Mouse (Mus musculus): Measurements from ENCODE around the gene Lrp1. TPM values are rescaled to one million over a fixed set of nuclear protein-coding genes. Genes with fewer than 3 reads are reported as not detected.

The Lrp1 gene
- total RNA-seq, 2 experiments from 2014 or later, result 4.5 to 9.8 TPM

DNA sequence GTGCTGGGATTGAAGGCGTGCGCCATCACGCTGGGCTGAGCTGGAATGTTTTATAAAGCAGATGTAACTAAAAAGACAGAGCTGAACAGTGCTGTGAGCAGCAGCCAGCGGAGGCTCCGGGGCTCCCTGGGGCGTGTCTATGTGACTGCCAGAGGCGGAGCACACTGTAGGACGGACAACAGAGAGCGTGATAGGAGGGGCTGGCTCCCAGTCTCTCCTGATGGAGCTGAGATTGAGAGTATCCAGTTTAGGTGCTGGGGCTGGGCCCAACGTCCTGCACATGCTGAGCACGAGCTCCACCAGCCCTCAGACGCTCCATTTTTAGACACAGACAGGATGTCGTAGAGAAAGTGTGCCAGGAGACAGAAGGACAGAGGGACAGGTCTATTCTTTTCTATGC is 56.6 kb downstream of the Lrp1 start:
- peak; percentile 74 for ATAC-seq (replicated peaks; ENCODE audit: poor library complexity)

DNA sequence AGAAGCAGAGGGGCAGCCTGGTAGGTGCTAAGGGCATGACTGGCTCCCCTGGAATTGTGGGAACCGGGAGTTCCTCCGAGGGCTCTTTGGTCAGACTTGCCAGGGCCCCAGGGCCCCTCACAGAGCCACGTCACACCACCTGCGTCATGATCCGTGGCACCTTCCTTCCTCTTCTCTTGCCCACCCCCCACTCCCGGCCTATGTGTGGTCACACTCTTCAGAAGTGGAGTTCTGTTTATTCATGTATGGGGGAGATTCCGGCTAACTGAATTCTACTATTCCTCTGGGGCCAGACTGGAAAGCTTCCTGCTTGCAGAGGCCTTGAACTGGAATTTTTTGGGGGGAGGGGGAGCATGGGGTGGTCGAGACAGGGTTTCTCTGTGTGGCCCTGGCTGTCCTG is 57.1 kb downstream of the Lrp1 start:
- ATAC-seq (replicated peaks; ENCODE audit: poor library complexity), result peak; percentile 85

DNA sequence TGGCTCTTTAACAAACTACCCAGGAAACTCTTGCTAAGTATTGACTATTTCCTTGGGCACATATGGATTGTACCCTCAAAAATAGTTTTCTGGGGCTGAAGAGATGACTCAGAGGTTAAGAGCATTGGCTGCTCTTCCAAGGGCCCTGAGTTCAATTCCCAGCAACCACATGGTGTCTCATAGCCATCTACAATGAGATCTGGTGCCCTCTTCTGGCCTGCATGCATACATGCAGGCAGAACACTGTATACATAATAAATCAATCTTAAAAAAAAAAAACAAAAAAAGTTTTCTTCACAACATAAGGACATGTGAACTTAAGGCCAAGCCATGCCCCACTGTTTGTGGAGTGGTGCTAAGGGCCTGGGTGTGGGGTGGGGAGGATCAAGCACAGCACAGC is 59.8 kb downstream of the Lrp1 start:
- no peak for ATAC-seq (replicated peaks; ENCODE audit: poor library complexity)

DNA sequence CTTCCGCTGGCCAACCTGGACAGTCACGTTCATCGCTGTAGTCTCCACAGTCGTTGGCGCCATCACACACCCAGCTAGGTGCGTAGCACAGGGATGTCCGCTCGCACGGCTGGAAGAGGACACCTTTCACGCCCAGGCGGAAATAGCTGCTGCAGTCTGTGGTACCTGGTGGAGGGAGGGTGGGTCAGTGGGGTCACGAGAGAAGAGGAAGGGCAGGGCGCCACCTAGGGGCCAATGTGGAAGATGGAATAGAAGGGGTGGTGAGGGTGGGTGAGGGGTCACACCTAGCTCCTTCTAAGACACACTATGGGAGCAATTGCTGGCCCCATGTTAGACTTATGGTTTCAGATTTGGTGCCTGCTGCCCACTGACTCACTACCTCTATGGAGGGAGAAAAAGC is 63.6 kb downstream of the Lrp1 start:
- 0 out of 2 replicates have a peak, but pooled peaks have one; percentile 35 for ATAC-seq (replicated peaks; ENCODE audit: poor library complexity)

DNA sequence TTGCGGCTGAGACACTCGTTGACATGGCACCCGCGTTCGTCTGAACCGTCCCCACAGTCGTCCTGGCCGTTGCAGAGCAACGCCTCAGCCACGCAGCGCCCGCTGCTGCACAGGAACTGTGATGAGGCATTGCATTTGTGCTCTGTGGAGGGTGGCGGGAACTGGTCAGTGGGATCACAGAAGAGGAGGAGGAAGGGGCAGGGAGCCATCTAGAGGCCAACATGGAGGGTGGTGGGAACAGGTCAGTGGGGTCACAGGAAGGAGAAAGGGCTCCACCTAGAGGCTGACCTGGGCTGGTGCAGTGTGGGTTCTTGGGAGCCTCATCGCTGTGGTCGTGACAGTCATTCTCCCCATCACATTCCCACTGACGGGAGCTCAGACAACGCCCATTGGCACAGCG is 65.2 kb downstream of the Lrp1 start:
- peak; percentile 89 for ATAC-seq (replicated peaks; ENCODE audit: poor library complexity)

DNA sequence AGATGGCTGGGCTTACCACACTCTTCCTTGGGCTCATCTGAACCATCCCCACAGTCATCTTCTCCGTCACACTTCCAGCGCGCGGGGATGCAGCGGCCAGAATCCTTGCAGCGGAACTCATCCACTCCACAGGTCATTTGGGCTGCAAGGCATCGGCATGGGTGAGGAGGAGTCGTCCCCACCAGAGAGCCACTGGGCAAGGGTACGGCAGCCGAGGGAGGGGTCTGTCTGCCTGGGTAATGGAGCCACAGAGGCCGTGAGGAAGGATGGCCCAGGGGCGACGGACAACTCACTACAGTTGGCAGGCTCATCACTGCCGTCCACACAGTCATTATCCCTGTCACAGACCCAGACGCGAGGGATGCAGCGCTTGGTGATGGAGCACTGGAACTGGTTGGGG is 71.1 kb downstream of the Lrp1 start:
- no peak for ATAC-seq (replicated peaks; ENCODE audit: poor library complexity)

DNA sequence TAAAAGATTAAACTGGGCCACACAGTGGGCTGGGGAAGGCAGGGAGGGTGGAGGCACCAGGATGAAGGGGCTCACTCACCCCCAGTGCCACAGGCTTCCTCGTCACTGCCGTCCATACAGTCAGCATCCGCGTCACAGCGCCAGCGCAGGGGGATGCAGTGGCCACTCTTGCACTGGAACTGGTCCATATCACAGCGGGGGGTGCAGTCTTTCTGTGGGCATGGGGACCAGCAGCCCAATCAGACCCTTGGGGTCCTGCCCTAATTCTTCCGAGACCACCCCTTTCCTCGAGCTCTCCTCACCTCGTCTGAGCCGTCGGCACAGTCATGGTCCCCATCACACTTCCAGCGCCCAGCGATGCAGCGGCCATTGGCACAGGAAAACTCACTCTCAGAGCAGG is 72.7 kb downstream of the Lrp1 start:
- ATAC-seq (replicated peaks; ENCODE audit: poor library complexity), result no peak

DNA sequence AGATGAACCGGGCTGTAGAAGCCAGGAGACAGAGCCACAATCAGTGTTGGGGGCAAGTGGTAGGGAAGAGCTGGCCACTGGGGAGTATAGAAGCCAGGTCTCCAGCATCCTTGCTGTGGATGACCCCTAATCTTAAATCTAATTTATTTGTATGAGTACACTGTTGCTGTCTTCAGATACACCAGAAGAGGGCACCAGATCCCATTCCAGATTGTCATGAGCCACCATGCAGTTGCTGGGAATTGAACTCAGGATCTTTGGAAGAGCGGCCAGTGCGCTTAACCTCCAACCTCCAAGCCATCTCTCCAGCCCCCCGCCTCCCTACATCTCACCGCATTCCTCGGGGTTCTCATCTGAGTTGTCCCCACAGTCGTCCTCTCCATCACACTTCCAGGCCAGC is 74.4 kb downstream of the Lrp1 start:
- ATAC-seq (replicated peaks; ENCODE audit: poor library complexity), result peak; percentile 27; the same call in 1 of the 2 replicates

DNA sequence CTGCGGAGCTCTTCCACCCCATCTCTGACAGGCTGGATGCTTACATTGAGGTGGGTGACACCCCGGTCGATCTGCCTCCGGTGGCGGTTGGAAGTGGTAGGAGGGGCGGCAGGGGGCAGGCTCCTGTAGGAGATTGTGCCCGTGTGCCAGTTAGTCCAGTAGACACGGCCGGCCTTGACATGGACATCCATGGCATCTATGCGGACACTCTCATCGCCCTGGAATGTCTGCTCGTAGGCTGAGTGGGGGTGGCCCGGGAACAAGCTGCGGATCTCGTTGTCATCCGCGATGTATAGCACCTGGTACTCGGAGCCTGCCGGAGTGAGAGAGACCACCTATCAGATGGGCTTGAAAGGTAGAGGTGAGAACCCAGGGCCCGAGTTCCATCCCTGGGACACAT is 76.6 kb downstream of the Lrp1 start:
- ATAC-seq (replicated peaks; ENCODE audit: poor library complexity), result no peak

DNA sequence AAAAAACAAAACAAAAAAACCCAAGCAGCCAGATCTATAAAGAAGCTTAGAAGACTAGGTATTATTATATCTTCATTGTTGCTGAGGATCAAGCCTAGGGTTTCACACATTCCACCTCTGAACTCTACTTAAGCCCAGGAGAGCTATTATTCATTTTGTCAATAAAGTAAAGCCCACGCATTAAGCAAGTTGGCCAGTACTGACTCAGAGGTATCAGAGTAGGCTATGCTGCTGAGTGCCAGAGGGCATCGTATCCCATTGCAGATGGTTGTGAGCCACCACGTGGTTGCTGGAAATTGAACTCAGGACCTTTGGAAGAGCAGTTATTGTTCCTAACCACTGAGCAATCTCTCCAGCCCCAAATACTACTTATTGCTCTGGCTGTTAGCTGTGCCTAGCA is 77.0 kb downstream of the Lrp1 start:
- no peak for ATAC-seq (replicated peaks; ENCODE audit: poor library complexity)

DNA sequence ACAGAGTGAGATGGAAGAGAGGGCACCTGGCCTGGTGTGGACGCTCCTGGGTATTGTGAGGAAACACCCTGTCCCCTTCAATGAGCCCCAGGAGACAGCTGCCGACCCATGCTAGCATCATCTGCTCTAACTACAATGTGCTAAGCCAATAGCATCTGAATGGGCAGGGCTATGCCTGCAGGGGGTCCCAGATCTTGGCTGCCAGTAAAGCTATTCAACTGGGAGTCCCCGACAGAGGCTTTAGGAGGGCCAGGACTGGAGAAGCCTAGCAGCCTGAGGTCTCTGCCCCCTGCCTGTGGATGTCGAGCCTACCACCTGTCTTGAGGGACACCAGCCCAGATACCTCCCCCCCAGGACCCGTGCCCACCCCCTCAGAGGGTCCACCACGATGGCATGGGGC is 78.2 kb downstream of the Lrp1 start:
- ATAC-seq (replicated peaks; ENCODE audit: poor library complexity), result no peak

DNA sequence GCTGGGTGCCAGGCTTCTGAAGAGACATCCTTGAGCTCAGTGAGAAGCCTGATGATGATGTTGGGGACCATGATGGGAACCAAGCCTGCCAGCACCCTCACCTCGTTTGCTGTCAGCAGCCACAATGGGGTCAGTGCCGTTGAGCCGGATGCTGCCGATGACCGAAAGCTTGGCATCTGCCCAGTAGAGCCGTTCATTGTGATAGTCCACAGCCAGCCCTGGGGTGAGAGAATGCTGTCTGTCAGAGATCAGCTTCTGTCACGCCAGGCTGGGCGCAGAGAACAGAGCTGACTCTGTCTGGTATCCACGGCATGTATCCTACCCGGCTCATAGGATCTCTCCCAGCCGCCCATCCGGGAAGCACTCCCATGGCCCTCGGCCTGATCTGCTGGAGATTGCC is 78.9 kb downstream of the Lrp1 start:
- ATAC-seq (replicated peaks; ENCODE audit: poor library complexity), result no peak

DNA sequence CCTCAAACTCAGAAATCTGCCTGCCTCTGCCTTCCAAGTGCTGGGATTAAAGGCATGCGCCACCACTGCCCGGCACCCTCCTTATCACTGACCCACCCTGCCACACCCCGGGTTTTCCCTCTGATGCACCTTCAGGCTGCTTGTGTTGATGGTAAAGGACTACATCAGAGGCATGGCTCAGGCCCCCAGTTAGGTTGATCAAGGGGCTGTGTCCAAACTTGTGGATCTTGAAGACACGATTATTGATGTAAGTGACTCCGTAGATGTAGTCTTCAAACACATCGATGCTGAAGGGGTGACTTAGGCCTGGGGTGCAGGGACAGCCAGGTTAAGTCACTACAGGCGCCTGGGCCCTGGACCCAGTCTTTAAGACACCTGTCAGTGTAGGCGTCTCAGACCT is 79.4 kb downstream of the Lrp1 start:
- ATAC-seq (replicated peaks; ENCODE audit: poor library complexity), result no peak

DNA sequence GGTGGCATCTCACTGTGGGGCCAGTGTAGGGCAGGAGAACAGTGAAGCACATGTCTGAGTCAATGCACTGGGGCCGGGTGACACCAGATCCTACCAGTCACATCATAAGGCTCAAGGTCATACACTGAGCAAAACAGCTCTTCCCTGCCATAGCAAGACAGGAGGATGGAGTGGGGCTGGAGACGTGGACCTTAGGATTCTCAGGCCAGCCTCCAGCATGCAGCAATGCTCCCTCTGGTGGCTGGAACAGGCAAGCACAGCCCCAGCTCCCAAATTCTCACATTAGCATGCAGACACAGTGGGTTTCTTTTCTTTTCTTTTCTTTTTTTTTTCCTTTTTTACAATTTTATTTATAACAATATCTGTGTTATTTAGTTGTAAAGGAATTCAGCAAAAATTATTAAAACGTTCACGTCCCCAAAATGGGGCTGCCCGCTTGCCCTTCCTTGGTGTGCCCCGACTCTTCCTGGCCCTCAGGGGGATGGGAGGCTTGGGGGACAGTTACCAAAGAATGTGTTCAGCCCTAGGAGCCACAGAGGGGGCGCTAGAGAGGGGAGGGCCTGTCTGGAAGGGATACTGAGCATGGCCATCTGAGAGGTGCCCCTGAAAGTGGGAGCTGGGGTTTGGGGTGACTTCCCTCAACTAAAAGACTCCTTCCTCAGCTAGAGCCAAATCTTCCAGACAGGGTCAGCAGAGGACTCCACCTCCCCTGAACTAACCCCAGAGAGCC is 82.9 kb downstream of the Lrp1 start:
- peak; percentile 81 for ATAC-seq (replicated peaks; ENCODE audit: poor library complexity)

DNA sequence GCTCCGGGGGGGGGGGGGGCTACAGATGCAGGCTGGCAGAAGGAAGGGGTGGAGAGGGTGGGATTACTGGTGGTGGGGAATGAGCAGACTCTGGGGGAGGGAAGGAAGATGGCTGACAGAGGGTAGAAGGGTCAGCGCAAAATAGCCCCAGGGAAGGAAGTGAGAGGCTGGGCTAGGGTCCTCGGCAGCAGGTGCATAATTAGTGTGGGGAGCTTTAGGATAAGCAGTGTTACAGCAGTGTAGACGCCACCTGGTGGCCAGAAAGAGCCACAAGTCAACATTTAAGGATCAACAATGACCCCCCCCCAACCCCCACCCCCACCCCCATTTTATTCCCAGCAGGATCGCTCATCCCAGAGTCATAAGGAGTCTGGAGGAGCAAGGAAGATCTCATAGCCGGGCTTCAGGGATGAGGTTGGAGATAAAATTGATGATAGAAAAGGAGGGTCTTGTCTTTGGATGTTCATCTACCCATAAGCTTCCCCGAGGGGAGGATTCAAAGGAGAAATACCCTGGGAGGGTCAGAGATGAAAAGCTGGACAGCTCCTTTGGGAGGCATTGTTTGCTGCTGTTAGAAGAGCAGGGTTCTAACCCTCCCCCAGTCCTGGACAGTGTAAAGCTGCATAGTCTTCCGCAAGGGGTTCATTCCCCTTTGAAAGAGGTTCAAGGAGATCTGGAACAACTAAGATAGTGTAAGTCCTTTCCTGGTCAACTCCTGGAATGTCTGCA is 84.2 kb downstream of the Lrp1 start:
- ATAC-seq (replicated peaks; ENCODE audit: poor library complexity), result no peak

DNA sequence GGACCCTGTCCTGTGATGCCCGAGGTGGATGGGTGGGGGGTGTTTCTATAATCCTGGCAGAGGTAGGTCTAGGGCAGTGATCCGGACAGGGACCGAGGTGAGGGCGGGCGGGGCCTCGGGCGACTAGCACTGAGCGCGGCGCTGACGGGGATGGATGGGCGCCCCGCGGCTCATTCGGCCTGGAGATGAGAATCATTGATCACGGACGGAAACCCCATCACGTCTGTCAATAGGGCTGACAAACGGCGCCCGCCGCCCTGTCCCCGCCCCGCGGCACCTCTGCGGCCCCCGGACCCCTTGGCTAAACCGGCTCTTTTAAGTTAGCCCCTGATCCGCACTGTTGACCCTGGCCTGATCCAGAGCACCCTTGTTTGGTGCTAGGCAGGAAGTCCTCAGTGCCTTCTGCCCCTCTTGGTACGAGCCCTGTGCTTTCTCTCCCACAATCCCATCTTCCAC is 86.0 kb downstream of the Lrp1 start:
- ATAC-seq (replicated peaks; ENCODE audit: poor library complexity), result no peak

DNA sequence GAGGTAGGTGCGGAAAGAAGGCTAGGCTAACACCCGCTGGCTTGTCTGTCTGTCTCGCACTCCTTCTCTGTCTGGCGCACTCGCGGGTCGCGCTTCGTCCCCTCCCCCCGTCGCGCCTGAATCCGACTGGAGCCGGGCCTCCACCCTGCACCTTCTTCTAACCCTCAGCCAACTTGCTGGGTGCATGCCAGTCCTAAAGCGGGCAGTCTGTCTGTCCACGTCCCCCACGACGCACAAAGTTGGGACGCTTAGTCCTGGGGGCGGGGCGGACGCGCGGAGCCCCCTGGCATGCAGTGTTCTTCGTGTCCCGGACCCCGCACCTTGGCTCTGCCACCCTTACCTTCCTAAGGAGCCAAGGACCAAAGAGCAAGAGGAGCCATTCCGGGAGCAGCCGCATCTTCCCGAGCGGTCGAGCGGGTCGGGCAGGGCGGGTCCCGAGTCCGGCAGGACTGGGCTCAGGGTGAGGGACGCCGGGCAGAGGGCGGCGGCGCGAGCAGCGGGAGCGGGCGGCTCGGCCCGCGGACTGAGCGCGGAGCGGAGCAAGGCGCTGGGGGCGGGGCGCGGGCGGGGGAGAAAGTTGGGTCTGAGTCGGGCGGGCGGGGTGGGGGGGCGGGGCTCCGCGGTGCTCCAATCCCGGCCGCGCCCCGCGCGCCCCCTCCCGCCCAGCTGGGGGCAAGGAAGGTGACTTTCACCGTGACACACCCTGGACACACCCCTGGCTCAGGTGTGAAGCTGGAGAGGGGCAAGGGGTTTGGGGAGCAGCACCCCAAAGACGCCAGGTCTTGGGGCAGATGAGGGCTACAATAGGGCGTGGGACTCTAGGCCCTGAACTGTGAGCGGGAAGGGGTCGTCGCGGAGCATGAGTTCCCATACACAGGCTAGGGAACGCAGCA is 86.7 kb downstream of the Lrp1 start, which contains the start of gene Nxph4:
Nxph4 (minus strand) TSS at position 524 of the 893 bp plus-strand sequence.
- no peak for ATAC-seq (replicated peaks; ENCODE audit: poor library complexity)

DNA sequence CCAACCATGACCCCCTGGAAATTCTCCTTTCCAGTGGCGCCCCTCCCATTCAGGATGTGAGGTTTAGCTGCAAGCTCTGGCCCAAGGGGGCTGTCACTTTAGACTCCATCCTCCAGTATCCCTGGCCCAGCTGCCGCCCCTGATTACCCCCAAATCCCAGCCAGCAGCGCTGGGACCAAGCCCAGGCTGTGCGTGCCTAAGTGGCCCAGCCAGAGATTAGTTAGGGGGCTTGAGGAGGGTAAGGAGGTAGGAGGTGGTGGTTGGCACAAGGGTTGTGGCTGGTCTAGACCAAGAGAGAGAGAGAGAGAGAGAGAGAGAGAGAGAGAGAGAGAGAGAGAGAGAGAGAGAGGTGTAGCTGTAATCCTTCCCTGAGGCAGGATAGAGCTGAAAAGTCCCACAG is 89.4 kb downstream of the Lrp1 start:
- no peak for ATAC-seq (replicated peaks; ENCODE audit: poor library complexity)

DNA sequence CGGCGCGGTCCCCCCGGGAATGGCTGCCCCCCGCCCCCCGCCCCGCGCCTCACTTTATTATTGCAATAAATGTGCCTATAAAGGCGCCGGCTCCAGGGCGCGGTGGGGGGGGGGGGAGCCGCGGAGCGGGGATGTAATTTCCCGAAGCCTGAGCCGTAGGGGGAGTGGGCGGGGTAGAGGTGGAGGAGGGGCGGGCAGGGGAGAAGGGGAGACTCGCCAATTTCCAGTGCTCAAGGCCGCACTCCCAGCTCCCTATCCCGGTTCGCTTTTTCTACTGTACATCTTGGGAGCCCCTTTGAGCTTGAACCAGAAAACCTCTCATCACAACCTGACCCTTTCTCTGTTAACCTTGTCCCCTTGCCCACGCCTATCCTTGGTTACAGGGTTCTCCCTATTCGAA is 90.0 kb downstream of the Lrp1 start:
- no peak for ATAC-seq (replicated peaks; ENCODE audit: poor library complexity)

DNA sequence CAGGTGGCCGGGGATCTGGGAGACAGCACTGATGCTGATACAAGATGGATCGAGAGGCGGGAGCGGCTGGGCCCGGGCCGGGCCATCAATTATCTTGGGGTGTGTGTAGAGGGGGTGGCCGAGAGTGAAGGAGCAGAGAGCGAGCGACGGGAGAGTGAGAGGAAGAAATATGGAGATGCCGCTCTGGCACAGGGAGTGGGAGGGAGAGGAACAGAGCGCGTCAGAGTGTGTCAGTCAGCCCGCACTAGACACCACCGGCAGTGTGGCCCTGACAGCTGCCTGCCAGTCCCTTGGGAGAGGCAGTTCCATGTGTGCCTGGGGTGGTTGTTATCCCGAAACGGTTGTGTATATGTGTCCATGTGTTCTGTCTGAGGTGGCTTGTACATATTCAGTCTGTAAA is 93.5 kb downstream of the Lrp1 start:
- ATAC-seq (replicated peaks; ENCODE audit: poor library complexity), result peak; percentile 16; the same call in 1 of the 2 replicates

DNA sequence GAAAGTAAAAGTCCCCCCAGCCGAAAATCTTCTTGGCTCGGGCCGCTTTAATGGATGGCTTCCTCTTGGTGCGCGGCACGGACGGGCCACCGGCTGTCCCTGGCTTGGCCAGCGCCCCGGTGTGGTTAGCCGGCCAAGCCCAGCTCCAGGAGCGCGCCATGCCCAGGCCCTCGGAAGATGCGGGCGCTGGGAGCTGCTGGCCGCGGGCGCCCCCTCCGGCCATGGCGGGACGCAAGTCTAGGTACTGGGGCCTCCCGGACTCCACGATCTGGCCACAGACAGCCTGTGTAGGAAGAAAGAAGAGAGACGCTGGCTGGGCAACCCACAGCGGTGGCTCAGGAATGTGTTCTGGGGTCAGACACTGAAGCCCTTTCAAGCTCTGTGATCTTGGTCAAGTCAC is 94.3 kb downstream of the Lrp1 start:
- ATAC-seq (replicated peaks; ENCODE audit: poor library complexity), result peak; percentile 67

All from megakaryocyte progenitor cell, adult 5-6 weeks (primary cell).